ENCODE assay signal across 13 mouse cellular contexts in genomic region chr11:46522719-46523118, GRCm38 (mm10). TPM values are rescaled to one million over a fixed set of nuclear protein-coding genes. Genes with fewer than 3 reads are reported as not detected.
A peak's percentile ranks its signal among the peaks of the same experiment; 100 is the strongest.
DNase-seq lines count a peak whose midpoint lies in the region; ATAC-seq and TF ChIP-seq lines count a peak whose summit lies in the region.
"Had no signal": no experiment of that assay in that cellular context is flagged by ENCODE, and none has a peak within 500 bp of the region (broad histone marks: within the 10 kb centered on the region; RNA-seq: fewer than 3 reads in every experiment).

No protein-coding gene starts in this region.

- POLR2A ChIA-PET in Patski (lab: Charles Lee) = no interaction called here

- in situ Hi-C loops in Patski (cut with MboI; ENCODE audit: low pct_unique_long_range_greater_than_20kb) = loop anchor here (10.0 kb wide), 1 partner anchor 212 kb away; the partner anchor contains the start of gene Havcr1

- peak; percentile 57 for TF ChIP-seq CTCF in liver, adult 2 months (IDR thresholded peaks at IDR 0.05; ENCODE audit: low read depth, low read length)
- TF ChIP-seq CTCF in Patski (IDR thresholded peaks at IDR 0.05) = peak; percentile 53

- 62% methylated on average over 3 of the region's 3 CpGs for WGBS in liver, adult 2 months
- 64% methylated on average over 3 of the region's 3 CpGs for WGBS in liver, embryonic 12.5 days (ENCODE audit: insufficient replicate concordance)

- H3K9me3 ChIP-seq in liver, embryonic 12.5 days (replicated peaks) = no peaks in the 10 kb centered on the region
- H3K9me3 ChIP-seq: hindbrain, embryonic 13.5 days; midbrain, embryonic 13.5 days; stomach, embryonic 15.5 days had no signal

- CTCF ChIA-PET in Patski (lab: Charles Lee) = no interaction called here

- H3K27me3 ChIP-seq in liver, adult 2 months (ENCODE audit: control insufficient read depth, insufficient read depth, low read length) = no peaks in the 10 kb centered on the region
- no peaks in the 10 kb centered on the region for H3K27me3 ChIP-seq in liver, embryonic 12.5 days (replicated peaks)
- no peaks in the 10 kb centered on the region for H3K27me3 ChIP-seq in Patski
- H3K27me3 ChIP-seq: hindbrain, embryonic 13.5 days; midbrain, embryonic 13.5 days; stomach, embryonic 15.5 days had no signal

- no peaks in the 10 kb centered on the region for H3K36me3 ChIP-seq in liver, adult 2 months (ENCODE audit: control insufficient read depth, insufficient read depth, low read length)
- H3K36me3 ChIP-seq in liver, embryonic 12.5 days = no peaks in the 10 kb centered on the region
- H3K36me3 ChIP-seq: hindbrain, embryonic 13.5 days; midbrain, embryonic 13.5 days; stomach, embryonic 15.5 days had no signal

- H3K4me1 ChIP-seq in liver, adult 2 months (ENCODE audit: control insufficient read depth, insufficient read depth, low read length) = no peaks in the 10 kb centered on the region
- H3K4me1 ChIP-seq in liver, embryonic 12.5 days = no peaks in the 10 kb centered on the region
- H3K4me1 ChIP-seq: hindbrain, embryonic 13.5 days; midbrain, embryonic 13.5 days; stomach, embryonic 15.5 days had no signal

- no peak overlapping the region for H3K4me3 ChIP-seq in liver, adult 2 months (ENCODE audit: insufficient read depth, low read depth, low read length)
- no peak overlapping the region for H3K4me3 ChIP-seq in liver, embryonic 12.5 days
- H3K4me3 ChIP-seq: hindbrain, embryonic 13.5 days; midbrain, embryonic 13.5 days; stomach, embryonic 15.5 days had no signal

- no peak for ATAC-seq in liver, embryonic 12.5 days
- ATAC-seq in Patski = peak; percentile 26
- ATAC-seq: midbrain, embryonic 13.5 days had no signal

- TF ChIP-seq POLR2A in liver, adult 2 months (IDR thresholded peaks at IDR 0.05; ENCODE audit: extremely low read depth, insufficient read depth, low read length) = no peak

- H3K4me2 ChIP-seq in liver, embryonic 12.5 days = no peak overlapping the region
- H3K4me2 ChIP-seq: hindbrain, embryonic 13.5 days; midbrain, embryonic 13.5 days; stomach, embryonic 15.5 days had no signal

- H3K9ac ChIP-seq in liver, adult 2 months (ENCODE audit: low read depth, low read length) = no peak overlapping the region
- no peak overlapping the region for H3K9ac ChIP-seq in liver, embryonic 12.5 days
- H3K9ac ChIP-seq: hindbrain, embryonic 13.5 days; midbrain, embryonic 13.5 days; stomach, embryonic 15.5 days had no signal

- no peaks in the 10 kb centered on the region for H3K79me2 ChIP-seq in liver, adult 2 months (ENCODE audit: control insufficient read depth, insufficient read depth, low read length)

- peak; percentile 48 for DNase-seq in embryo, embryonic 10 days (ENCODE audit: low spot score)
- no peak for DNase-seq in embryo, embryonic 9.5 days (ENCODE audit: extremely low spot score)
- peak; percentile 46 for DNase-seq in liver, adult 2 months (ENCODE audit: extremely low read depth, low read depth, low spot score)
- DNase-seq in Patski (ENCODE audit: low read depth, low spot score) = no peak
- DNase-seq in kidney, postnatal 4 days = peak; percentile 8 to 14
- no peak for DNase-seq in ovary, postnatal 10 days (ENCODE audit: low spot score)
- DNase-seq in cerebellum, adult 18-20 months = no peak
- DNase-seq: gastrocnemius, postnatal 36 days had no signal

- no peak overlapping the region for H3K27ac ChIP-seq in liver, adult 2 months (replicated peaks; ENCODE audit: insufficient read depth, low read depth, low read length)
- H3K27ac ChIP-seq in liver, embryonic 12.5 days = no peak overlapping the region
- H3K27ac ChIP-seq: hindbrain, embryonic 13.5 days; midbrain, embryonic 13.5 days; stomach, embryonic 15.5 days had no signal

RNA-seq across cellular contexts. Expression of gene Gm12169, which starts 1.3 kb away (rescaled TPM):
- total RNA-seq in liver, adult 2 months (2014; rRNA removed) = not detected in 2 replicates
- polyA plus RNA-seq in liver, adult 2 months (2012; rRNA removed) = not detected in 2 replicates
- not detected in 2 replicates for polyA plus RNA-seq in liver, embryonic 12.5 days (2016; fragmentation: Nextera tagmentation; extraction: Ambion mirVana)
- polyA plus RNA-seq in Patski (2021) = not detected
- total RNA-seq: gastrocnemius, postnatal 36 days had no signal
- polyA plus RNA-seq: hindbrain, embryonic 13.5 days; limb, embryonic 11.5 days; midbrain, embryonic 13.5 days; stomach, embryonic 15.5 days had no signal

RNA-seq across cellular contexts. Expression of gene BC053393, which starts 48.6 kb away (rescaled TPM):
- total RNA-seq in liver, adult 2 months (2014; rRNA removed) = not detected in 2 replicates
- polyA plus RNA-seq in liver, adult 2 months (2012; rRNA removed) = not detected in 2 replicates
- not detected in 2 replicates for polyA plus RNA-seq in liver, embryonic 12.5 days (2016; fragmentation: Nextera tagmentation; extraction: Ambion mirVana)
- not detected for polyA plus RNA-seq in Patski (2021)
- total RNA-seq: gastrocnemius, postnatal 36 days had no signal
- polyA plus RNA-seq: hindbrain, embryonic 13.5 days; limb, embryonic 11.5 days; midbrain, embryonic 13.5 days; stomach, embryonic 15.5 days had no signal

Comparison
In these comparisons a context has a peak if more than half of its experiments do, and no peak if none do; other contexts are left out.
1. DNase-seq: peak in embryo, embryonic 10 days (single experiment), liver, adult 2 months (single experiment) and kidney, postnatal 4 days (2 of 2); none in embryo, embryonic 9.5 days (single experiment), Patski (single experiment), ovary, postnatal 10 days (single experiment) and cerebellum, adult 18-20 months (0 of 2).